Mouse (Mus musculus) embryonic facial prominence, embryonic 15.5 days (tissue): ENCODE measurements around the gene Apc2. TPM values are rescaled to one million over a fixed set of nuclear protein-coding genes. Genes with fewer than 3 reads are reported as not detected.
A peak's percentile ranks its signal among the peaks of the same experiment; 100 is the strongest.

Experiments
- ATAC-seq: fragments of 200-750 bp; cut with Nextera tagmentation; 2 replicates; pipeline ENCODE4 v1.8.0; 2017; ENCODE audit warnings: low read depth, moderate TSS enrichment; ENCODE audit not compliant: insufficient number of reproducible peaks, low FRiP score, low TSS enrichment
- H3K27ac ChIP-seq: fragments of 300-500 bp; sonication (generic); replicated peaks from 2 replicates; pipeline ENCODE4 v1.5.1; 2015; ENCODE audit warnings: mild to moderate bottlenecking, inconsistent platforms
- H3K27me3 ChIP-seq: fragments of 300-500 bp; sonication (generic); 2 replicates; pipeline ENCODE4 v1.6.1; 2015; ENCODE audit warnings: inconsistent platforms
- H3K36me3 ChIP-seq: fragments of 300-500 bp; sonication (generic); 2 replicates; pipeline ENCODE4 v1.6.1; 2015; ENCODE audit warnings: mild to moderate bottlenecking, inconsistent platforms
- H3K4me1 ChIP-seq: fragments of 300-500 bp; sonication (generic); 2 replicates; pipeline ENCODE4 v1.6.1; 2015; ENCODE audit warnings: inconsistent platforms
- H3K4me2 ChIP-seq: fragments of 300-500 bp; sonication (generic); replicated peaks from 2 replicates; pipeline ENCODE4 v1.6.1; 2015; ENCODE audit warnings: mild to moderate bottlenecking, inconsistent platforms
- H3K4me3 ChIP-seq: fragments of 300-500 bp; sonication (generic); replicated peaks from 2 replicates; pipeline ENCODE4 v1.5.1; 2015; ENCODE audit warnings: mild to moderate bottlenecking, inconsistent platforms
- H3K9ac ChIP-seq: fragments of 300-500 bp; sonication (generic); 2 replicates; pipeline ENCODE4 v1.6.1; 2015; ENCODE audit warnings: inconsistent platforms
- H3K9me3 ChIP-seq: fragments of 300-500 bp; sonication (generic); replicated peaks from 2 replicates; pipeline ENCODE4 v1.6.1; 2016; ENCODE audit warnings: inconsistent platforms
- WGBS: fragments of 180-500 bp; shearing (Covaris S2); methylation state at CpG from one replicate; pipeline ENCODE4 v1.1.7; 2015; 5-methylcytosine and 5-hydroxymethylcytosine counted together
- polyA plus RNA-seq: library from polyadenylated mRNA; unstranded; fragments of >200 nt; fragmentation: Nextera tagmentation; extraction: Ambion mirVana; gene quantifications from 2 replicates; pipeline ENCODE4 v1.2.1, GENCODE M21; 2015

The Apc2 gene
- polyA plus RNA-seq, 1 experiment from 2014 or later: 5.4 TPM

DNA sequence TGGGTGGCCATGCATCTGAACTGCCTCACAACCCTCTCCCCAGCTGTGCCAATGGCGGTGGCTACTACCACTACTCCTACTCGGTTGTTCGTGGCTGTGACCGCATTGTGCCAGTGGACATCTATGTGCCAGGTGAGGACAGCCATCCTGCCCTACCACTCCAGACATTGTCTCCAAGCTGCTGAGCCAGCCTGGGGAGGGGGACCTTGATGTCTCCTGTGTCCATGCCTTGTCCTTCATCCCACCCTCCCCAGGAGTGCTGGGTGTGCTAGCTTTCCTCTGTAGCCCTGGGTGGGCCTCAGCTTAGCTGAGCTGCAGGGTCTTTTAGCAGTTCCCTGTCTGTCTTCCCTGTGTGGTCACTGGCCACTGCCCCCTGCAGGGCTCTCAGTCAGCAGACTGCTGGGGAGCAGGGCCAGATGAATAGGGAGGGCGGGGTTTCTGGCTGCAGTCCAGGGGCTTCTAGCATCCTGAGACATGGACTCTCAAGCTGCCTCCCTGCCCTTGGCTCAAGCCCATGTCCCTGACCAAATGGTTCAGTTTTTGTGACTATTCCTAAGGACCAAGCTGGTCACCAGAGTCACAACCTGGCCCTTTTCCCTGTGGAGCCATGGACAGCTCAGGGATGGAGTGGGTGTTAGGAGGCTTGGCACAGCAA, 39.8 kb upstream of the Apc2 start:
- H3K36me3 ChIP-seq: peaks cover 62% of the 10 kb centered on the region
- H3K9ac ChIP-seq: no peak overlapping the region
- ATAC-seq: no peak
- H3K4me2 ChIP-seq: no peak overlapping the region
- no peak overlapping the region for H3K4me3 ChIP-seq
- H3K27me3 ChIP-seq: no peaks in the 10 kb centered on the region
- H3K9me3 ChIP-seq: no peaks in the 10 kb centered on the region
- peaks cover 26% of the 10 kb centered on the region for H3K4me1 ChIP-seq
- no peak overlapping the region for H3K27ac ChIP-seq
- WGBS: 83% methylated on average over 5 of the region's 5 CpGs

DNA sequence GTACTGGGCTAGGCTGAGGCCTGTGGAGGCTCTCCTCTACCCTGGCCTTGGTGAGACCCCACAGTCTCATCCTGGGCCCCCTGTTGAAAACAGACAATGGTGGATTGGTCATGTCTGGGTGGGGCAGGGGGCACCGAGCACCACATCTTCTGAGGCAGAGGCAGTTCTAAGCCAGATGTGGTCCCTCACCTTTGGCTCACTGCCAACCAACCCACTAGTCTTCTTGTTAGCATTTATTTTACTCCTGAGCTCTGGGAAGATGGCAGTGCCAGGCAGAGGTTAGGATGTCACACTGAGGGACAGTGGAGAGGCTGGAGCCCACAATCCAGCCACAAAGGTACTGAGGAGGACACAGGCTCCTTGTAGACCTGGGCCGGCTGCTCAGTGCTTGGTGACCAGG, 37.8 kb upstream of the Apc2 start:
- peaks cover 57% of the 10 kb centered on the region for H3K36me3 ChIP-seq
- peaks cover 33% of the 10 kb centered on the region for H3K4me1 ChIP-seq
- WGBS: 70% methylated on average over 2 of the region's 2 CpGs
- H3K9me3 ChIP-seq: no peaks in the 10 kb centered on the region
- no peak overlapping the region for H3K4me3 ChIP-seq
- H3K9ac ChIP-seq: no peak overlapping the region
- ATAC-seq: no peak
- H3K27ac ChIP-seq: no peak overlapping the region
- no peaks in the 10 kb centered on the region for H3K27me3 ChIP-seq
- H3K4me2 ChIP-seq: no peak overlapping the region

DNA sequence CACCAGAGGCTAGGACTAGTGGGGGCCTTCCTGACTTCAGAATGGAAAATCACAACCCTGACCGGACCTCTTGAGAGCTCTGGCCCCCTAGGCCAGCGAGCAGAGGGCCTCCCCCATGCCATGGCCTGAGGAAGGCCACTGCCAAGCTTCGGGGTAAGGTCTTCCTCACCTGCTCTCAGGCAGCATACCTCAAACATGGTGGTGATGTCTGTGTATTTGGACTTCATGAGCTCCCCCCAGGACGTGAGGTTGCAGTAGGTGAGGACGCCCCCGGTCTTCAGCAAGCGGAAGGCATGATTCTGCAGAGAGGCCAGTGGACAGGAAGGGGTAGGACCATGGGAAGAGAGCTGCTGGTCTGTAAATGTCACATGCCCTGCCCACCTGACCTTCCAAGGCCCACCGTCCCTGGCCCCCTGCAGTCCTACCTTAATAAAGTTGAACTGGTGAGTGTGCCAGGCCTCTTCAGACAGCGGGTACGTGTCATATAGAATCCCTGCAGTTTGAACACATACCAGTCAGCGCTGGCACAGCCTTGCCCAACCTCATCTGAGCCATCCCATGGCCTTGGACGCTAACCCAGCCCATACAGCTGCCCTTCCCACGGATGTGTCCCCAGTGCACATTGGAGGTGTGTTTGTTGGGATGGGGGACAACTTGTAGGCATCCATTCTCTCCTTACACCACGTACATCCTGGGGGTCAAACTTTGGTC, 36.9 kb upstream of the Apc2 start:
- Histone ChIP-seq H3K4me3 (peak overlapping the region; percentile 57), H3K27ac (no peak overlapping the region), H3K4me1 (peaks cover 34% of the 10 kb centered on the region), H3K9ac (0 out of 2 replicates have a peak overlapping the region, but pooled peaks have one; percentile 37), H3K4me2 (peak overlapping the region; percentile 88; the same call in 1 of the 2 replicates), H3K36me3 (peaks cover 47% of the 10 kb centered on the region), H3K9me3 (no peaks in the 10 kb centered on the region), H3K27me3 (no peaks in the 10 kb centered on the region)
- 91% methylated on average over 14 of the region's 14 CpGs for WGBS
- no peak for ATAC-seq

DNA sequence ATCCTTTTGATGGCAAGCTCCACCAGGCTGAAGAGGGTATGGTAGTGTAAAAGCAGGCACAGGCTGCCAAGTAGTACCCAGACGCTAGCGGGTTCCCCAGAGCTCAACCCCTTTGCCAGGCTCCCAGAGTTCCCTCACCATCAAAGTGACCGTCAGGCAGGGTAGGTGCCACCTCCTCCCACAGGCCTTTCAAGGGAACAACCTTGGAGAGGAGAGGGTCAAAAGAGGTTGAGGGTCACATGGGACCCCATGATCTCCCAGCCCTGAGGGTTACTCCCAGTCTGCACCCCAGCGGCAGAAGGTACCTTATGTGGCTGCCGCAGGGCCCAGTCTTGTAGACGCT, 36.3 kb upstream of the Apc2 start:
- H3K27ac ChIP-seq: peak overlapping the region; percentile 97
- H3K9ac ChIP-seq: 0 out of 2 replicates have a peak overlapping the region, but pooled peaks have one; percentile 37
- no peak for ATAC-seq
- no peaks in the 10 kb centered on the region for H3K27me3 ChIP-seq
- H3K4me2 ChIP-seq: peak overlapping the region; percentile 88
- H3K4me3 ChIP-seq: peak overlapping the region; percentile 57
- no peaks in the 10 kb centered on the region for H3K9me3 ChIP-seq
- 75% methylated on average over 6 of the region's 6 CpGs for WGBS
- peaks cover 42% of the 10 kb centered on the region for H3K36me3 ChIP-seq
- peaks cover 39% of the 10 kb centered on the region for H3K4me1 ChIP-seq

DNA sequence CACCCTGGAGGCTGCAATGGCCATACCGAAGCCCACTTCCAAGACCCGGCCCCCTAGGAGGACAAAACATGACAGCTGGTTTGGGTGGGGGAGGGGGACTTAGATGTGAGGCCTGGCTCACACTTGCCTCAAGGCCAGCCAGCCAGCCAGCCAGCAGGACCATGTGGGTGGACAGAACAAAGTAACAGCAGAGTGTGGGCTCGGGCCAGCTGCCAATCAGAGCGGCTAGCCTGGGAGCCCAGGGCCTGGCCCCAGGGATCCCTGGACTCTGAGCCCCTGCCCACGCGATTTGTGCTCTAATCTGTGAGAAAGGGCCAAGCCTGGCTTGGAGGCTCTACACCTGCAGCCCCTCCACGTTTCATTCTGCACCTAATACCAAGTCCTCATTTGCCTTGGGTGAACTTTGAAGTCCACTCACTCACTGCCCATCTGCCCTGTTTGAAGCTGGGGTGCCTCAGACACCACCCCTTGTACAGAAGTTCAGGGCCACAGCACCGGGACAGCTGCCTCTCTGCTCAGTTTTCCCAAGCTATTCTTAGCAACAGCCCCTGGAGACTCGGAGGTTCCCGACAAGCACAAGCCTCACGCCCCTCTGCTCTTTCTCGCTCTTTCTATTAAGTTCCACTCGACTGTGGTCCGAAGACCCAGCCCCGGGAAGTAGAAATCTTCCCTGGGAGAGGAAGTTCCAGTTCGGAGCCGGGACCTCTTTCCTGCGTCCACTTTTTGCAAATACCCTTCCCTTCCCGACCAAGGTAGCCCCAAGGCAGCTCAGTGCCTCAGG, 35.7 kb upstream of the Apc2 start:
- H3K27me3 ChIP-seq: no peaks in the 10 kb centered on the region
- H3K27ac ChIP-seq: peak overlapping the region; percentile 97
- no peaks in the 10 kb centered on the region for H3K9me3 ChIP-seq
- peak overlapping the region; percentile 57 for H3K4me3 ChIP-seq
- H3K36me3 ChIP-seq: peaks cover 36% of the 10 kb centered on the region
- ATAC-seq: no peak
- peaks cover 39% of the 10 kb centered on the region for H3K4me1 ChIP-seq
- H3K4me2 ChIP-seq: peak overlapping the region; percentile 88
- 11% methylated on average over 19 of the region's 19 CpGs for WGBS
- H3K9ac ChIP-seq: peak overlapping the region; percentile 37

DNA sequence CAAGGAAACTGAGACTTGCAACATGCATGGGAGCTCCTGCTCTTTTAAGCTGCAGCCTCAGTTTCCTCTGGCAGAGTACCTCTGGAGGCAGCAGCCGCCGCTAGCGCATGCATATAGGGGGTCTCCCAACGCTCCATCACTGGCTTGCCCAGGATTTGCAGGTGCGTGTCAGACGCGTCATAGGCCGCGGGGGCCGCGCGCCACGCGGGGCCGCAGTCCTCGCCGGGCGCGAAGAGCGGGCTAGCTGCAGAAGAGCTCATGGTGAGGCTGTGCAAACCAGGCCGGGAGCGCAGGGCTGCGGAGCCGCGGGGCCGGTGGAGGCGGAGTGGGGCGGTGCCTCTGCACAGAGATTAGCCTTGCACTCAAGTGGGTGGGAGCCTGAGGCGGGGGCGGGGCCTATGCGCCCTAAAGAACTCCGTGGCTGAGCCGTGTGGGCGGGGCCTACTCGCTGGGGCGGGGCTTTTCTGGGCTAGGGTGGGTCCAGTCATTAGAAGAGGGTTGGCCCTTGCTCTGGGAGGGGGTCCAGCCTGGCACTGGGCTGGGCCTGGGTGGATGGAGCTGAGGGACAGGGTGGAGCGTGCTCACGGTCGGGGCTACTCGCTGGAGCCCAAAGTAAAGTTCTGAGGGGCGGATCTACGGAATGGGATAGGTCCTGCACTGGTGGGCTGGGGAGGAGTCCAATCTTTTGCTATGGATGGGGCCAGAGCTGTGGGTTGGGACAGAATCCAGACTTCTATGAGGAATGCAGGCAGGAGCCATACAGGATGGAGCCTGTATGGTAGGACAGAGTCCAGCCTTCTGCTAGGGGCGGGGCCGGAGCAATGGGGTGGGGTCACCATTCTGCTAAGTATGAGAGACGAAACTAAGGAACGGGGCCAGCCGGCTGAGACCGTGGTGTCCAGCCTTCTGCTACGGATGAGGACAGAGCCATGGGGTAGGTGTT, 34.9 kb upstream of the Apc2 start, which contains the start of the genes Gamt and Dazap1:
Gene Gamt, minus strand, starts transcription at position 371 of the 943 bp plus-strand sequence.
Gene Dazap1, plus strand, starts transcription at position 845 of the 943 bp plus-strand sequence.
- peak within 1 kb of the TSS; percentile 57 for H3K4me3 ChIP-seq
- peaks cover 42% of the 10 kb centered on the region for H3K4me1 ChIP-seq
- no peaks in the 10 kb centered on the region for H3K9me3 ChIP-seq
- H3K27me3 ChIP-seq: no peaks in the 10 kb centered on the region
- H3K36me3 ChIP-seq: peaks cover 27% of the 10 kb centered on the region
- peak within 1 kb of the TSS; percentile 88 for H3K4me2 ChIP-seq
- peak within 1 kb of the TSS; percentile 37 for H3K9ac ChIP-seq
- peak within 1 kb of the TSS; percentile 97 for H3K27ac ChIP-seq
- peak; percentile 91 for ATAC-seq
- under 1% methylated on average over 49 of the region's 49 CpGs for WGBS

DNA sequence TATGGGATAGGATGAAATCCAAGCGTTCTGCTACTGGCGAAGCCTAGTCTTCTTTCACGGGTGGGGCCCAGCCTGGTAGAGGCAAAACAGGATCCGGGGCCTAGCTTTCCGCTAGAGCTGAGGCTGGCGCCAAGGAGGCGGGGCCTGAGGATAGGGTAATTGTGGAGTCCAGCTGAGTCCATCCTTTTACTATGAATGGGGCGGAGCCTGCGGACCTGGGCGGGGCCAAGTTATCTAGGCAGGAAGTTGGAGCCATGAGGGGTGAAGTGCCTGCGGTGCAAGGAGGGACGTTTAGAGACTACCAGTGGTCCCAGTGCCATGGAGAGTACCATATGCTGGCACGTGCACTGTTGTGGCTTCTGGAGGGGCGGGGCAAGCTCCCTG, 34.2 kb upstream of the Apc2 start:
- peak; percentile 77 for ATAC-seq
- Histone ChIP-seq H3K4me1 (peaks cover 45% of the 10 kb centered on the region), H3K4me2 (peak overlapping the region; percentile 88), H3K27ac (peak overlapping the region; percentile 97), H3K36me3 (peaks cover 20% of the 10 kb centered on the region), H3K9ac (peak overlapping the region; percentile 24), H3K4me3 (peak overlapping the region; percentile 57), H3K9me3 (no peaks in the 10 kb centered on the region), H3K27me3 (no peaks in the 10 kb centered on the region)
- WGBS: 1% methylated on average over 14 of the region's 14 CpGs

DNA sequence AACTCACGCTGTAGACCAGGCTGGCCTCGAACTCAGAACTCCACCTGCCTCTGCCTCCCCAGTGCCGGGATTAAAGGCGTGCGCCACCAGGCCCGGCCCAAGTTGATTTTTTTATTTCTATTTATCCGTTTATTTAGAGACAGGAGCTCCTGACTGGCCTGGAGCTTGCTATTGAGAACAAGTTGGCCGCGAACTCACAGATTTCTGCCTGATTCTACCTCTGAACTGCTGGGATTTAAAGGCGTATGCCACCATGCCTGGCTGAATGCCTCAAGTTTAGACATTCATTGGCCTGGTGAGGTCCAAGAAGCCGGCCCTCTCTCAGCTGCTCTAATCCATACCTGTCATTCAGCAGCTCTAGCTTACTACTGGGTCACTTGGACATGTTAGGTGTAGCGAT, 33.6 kb upstream of the Apc2 start:
- no peaks in the 10 kb centered on the region for H3K27me3 ChIP-seq
- WGBS: 74% methylated on average over 12 of the region's 12 CpGs
- peaks cover 51% of the 10 kb centered on the region for H3K4me1 ChIP-seq
- no peaks in the 10 kb centered on the region for H3K9me3 ChIP-seq
- H3K36me3 ChIP-seq: peaks cover 14% of the 10 kb centered on the region
- peak overlapping the region; percentile 88 for H3K4me2 ChIP-seq
- H3K9ac ChIP-seq: no peak overlapping the region
- H3K4me3 ChIP-seq: peak overlapping the region; percentile 57
- no peak for ATAC-seq
- H3K27ac ChIP-seq: peak overlapping the region; percentile 97

DNA sequence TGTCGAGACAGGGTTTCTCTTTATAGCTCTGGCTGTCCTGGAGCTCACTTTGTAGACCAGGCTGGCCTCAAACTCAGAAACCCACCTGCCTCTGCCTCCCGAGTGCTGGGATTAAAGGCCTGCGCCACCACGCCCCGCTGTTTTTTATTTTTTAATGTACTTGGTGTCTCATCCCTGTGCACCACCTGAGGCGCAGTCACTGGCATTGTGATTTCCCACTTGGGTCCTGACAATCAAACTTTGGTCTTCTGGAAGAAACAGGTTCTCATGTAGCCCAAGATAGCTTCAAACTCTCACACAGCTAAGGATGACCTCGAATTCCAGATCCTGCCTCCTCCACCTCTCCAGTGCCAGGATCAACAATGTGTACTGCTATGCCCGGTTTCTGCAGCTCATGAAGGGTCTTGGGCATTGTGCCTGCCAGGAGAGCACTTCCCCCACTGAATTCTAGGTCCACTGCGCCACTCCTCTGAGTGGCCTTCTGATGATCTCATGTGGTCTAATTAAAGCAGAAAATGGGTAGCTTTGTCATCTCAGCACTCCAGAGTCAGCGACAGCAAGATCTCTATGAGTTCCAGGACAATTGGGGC, 32.9 kb upstream of the Apc2 start:
- Histone ChIP-seq H3K9me3 (no peaks in the 10 kb centered on the region), H3K4me3 (no peak overlapping the region), H3K36me3 (peaks cover 16% of the 10 kb centered on the region), H3K27me3 (no peaks in the 10 kb centered on the region), H3K4me2 (no peak overlapping the region), H3K9ac (no peak overlapping the region), H3K27ac (no peak overlapping the region; the same call in 1 of the 2 replicates), H3K4me1 (peaks cover 58% of the 10 kb centered on the region)
- 90% methylated on average over 10 of the region's 10 CpGs for WGBS
- no peak for ATAC-seq
